Comparison of ENCODE assay signal across 19 mouse cellular contexts in genomic region chr10:98695371-98695725, GRCm38 (mm10).
"Had no signal": no experiment of that assay in that cellular context is flagged by ENCODE, and none has a peak within 500 bp of the region (broad histone marks: within the 10 kb centered on the region; RNA-seq: fewer than 3 reads in every experiment).

No protein-coding gene starts in this region.

- H3K4me1 ChIP-seq: midbrain, embryonic 10.5 days; midbrain, embryonic 12.5 days; neural tube, embryonic 13.5 days; neural tube, embryonic 15.5 days; stomach, embryonic 15.5 days had no signal

- H3K27me3 ChIP-seq: midbrain, embryonic 12.5 days; neural tube, embryonic 13.5 days; neural tube, embryonic 15.5 days; stomach, embryonic 15.5 days had no signal

- H3K9ac ChIP-seq: lung, embryonic 14.5 days; midbrain, embryonic 12.5 days; neural tube, embryonic 13.5 days; neural tube, embryonic 15.5 days; stomach, embryonic 15.5 days had no signal

- H3K4me2 ChIP-seq: lung, embryonic 14.5 days; midbrain, embryonic 12.5 days; neural tube, embryonic 13.5 days; neural tube, embryonic 15.5 days; stomach, embryonic 15.5 days had no signal

- H3K36me3 ChIP-seq: midbrain, embryonic 10.5 days; midbrain, embryonic 12.5 days; neural tube, embryonic 13.5 days; neural tube, embryonic 15.5 days; stomach, embryonic 15.5 days had no signal

- DNase-seq: lung, adult 18-20 months; lung, embryonic 14.5 days; lung, postnatal 10 days; lung, postnatal 4 days; midbrain, embryonic 14.5 days; retina, postnatal 1 day; right cerebral cortex, adult 18-20 months; right cerebral cortex, postnatal 25 days; right cerebral cortex, postnatal 4 days; thymus, adult 2 months; thymus, postnatal 25 days; thymus, postnatal 4 days had no signal

- ATAC-seq: midbrain, embryonic 16.5 days had no signal

- H3K9me3 ChIP-seq: midbrain, embryonic 10.5 days; midbrain, embryonic 12.5 days; neural tube, embryonic 13.5 days; neural tube, embryonic 15.5 days; stomach, embryonic 15.5 days had no signal

- H3K4me3 ChIP-seq: midbrain, embryonic 10.5 days; midbrain, embryonic 12.5 days; myocyte; neural tube, embryonic 13.5 days; neural tube, embryonic 15.5 days; stomach, embryonic 15.5 days had no signal

- H3K27ac ChIP-seq: midbrain, embryonic 10.5 days; midbrain, embryonic 12.5 days; neural tube, embryonic 13.5 days; neural tube, embryonic 15.5 days; stomach, embryonic 15.5 days had no signal
